Mouse (Mus musculus): ENCODE measurements around the gene Drg2. TPM values are rescaled to one million over a fixed set of nuclear protein-coding genes. Genes with fewer than 3 reads are reported as not detected.

The Drg2 gene
- polyA plus RNA-seq, 1 experiment from 2014 or later: 86.5 TPM

GRCm38 (mm10) chr11:60444007-60444406 is 10.4 kb upstream of the Drg2 start:
- ATAC-seq (ENCODE audit: low FRiP score): no peak
- no peaks in the 10 kb centered on the region for H3K9me3 ChIP-seq (ENCODE audit: control insufficient read depth, low read length)
- WGBS: 84% methylated on average over 4 of the region's 4 CpGs

DNA sequence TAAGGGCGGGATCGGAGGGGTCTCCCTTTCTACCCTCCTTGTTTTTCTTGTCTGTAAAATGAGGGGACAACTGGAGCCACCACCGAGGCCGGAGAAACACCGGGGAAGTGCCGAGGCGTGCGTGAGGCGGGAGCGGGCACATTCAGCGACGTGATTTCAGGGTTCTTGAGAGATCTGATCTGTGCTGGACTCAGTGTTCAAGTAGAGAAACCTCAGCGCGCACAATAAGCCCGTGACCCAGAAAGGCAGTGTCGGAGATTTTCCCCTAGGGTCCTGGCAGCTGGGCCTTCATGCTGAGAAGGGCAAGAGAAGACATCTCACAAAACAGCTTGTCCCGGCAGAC is 325 bp downstream of the Drg2 start:
- Histone ChIP-seq H3K27me3 (ENCODE audit: control insufficient read depth, insufficient read depth, low read length) (no peaks in the 10 kb centered on the region), H3K27ac (0 out of 2 replicates have a peak overlapping the region, but pooled peaks have one; percentile 57), H3K4me3 (replicated peaks; ENCODE audit: low read length) (peak overlapping the region; percentile 73), H3K9me3 (ENCODE audit: control insufficient read depth, low read length) (no peaks in the 10 kb centered on the region), H3K4me1 (replicated peaks; ENCODE audit: control insufficient read depth, insufficient read depth, low read length) (peaks cover 8% of the 10 kb centered on the region), H3K4me2 (replicated peaks) (peak overlapping the region; percentile 95), H3K9ac (peak overlapping the region; percentile 85), H3K36me3 (replicated peaks; ENCODE audit: control insufficient read depth, insufficient read depth) (peaks cover 36% of the 10 kb centered on the region)
- ATAC-seq (ENCODE audit: low FRiP score): peak; percentile 57; the same call in 1 of the 2 replicates
- DNase-seq (ENCODE audit: low spot score): no peak
- WGBS: under 1% methylated on average over 17 of the region's 17 CpGs

More at GRCm38 (mm10) chr11:60444007-60444406, 10.4 kb upstream of the Drg2 start:
- H3K36me3 ChIP-seq (replicated peaks; ENCODE audit: control insufficient read depth, insufficient read depth): peaks cover 46% of the 10 kb centered on the region
- no peak for DNase-seq (ENCODE audit: low spot score)
- H3K4me1 ChIP-seq (replicated peaks; ENCODE audit: control insufficient read depth, insufficient read depth, low read length): no peaks in the 10 kb centered on the region
- no peak overlapping the region for H3K27ac ChIP-seq
- H3K4me2 ChIP-seq (replicated peaks): no peak overlapping the region
- no peak overlapping the region for H3K4me3 ChIP-seq (replicated peaks; ENCODE audit: low read length)
- H3K9ac ChIP-seq: no peak overlapping the region
- H3K27me3 ChIP-seq (ENCODE audit: control insufficient read depth, insufficient read depth, low read length): no peaks in the 10 kb centered on the region

DNA sequence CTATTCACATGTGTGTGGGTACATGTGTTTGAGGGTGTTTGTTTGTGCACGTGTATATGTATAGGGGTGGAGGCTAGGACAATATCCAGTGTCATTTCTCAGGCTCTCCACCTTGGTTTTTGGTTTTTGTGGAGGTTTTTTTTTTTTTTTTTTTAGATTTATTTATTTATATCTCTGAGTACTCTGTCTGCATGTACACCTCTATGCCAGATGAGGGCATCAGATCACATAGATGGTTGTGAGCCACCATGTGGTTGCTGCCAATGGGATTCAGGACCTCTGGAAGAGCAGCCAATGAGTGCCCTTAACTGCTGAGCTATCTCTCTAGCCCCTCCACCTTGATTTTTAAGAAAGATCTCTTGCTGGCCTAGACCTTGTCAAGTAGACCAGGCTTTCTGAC is 3.6 kb downstream of the Drg2 start:
- no peak overlapping the region for H3K4me2 ChIP-seq (replicated peaks)
- H3K9me3 ChIP-seq (ENCODE audit: control insufficient read depth, low read length): no peaks in the 10 kb centered on the region
- no peak for ATAC-seq (ENCODE audit: low FRiP score)
- H3K27ac ChIP-seq: no peak overlapping the region
- peaks cover 68% of the 10 kb centered on the region for H3K36me3 ChIP-seq (replicated peaks; ENCODE audit: control insufficient read depth, insufficient read depth)
- no peak overlapping the region for H3K4me3 ChIP-seq (replicated peaks; ENCODE audit: low read length)
- no peak overlapping the region for H3K9ac ChIP-seq
- H3K4me1 ChIP-seq (replicated peaks; ENCODE audit: control insufficient read depth, insufficient read depth, low read length): peaks cover 8% of the 10 kb centered on the region
- no peak for DNase-seq (ENCODE audit: low spot score)
- WGBS: 95% methylated on average over 1 of the region's 1 CpGs
- H3K27me3 ChIP-seq (ENCODE audit: control insufficient read depth, insufficient read depth, low read length): no peaks in the 10 kb centered on the region

DNA sequence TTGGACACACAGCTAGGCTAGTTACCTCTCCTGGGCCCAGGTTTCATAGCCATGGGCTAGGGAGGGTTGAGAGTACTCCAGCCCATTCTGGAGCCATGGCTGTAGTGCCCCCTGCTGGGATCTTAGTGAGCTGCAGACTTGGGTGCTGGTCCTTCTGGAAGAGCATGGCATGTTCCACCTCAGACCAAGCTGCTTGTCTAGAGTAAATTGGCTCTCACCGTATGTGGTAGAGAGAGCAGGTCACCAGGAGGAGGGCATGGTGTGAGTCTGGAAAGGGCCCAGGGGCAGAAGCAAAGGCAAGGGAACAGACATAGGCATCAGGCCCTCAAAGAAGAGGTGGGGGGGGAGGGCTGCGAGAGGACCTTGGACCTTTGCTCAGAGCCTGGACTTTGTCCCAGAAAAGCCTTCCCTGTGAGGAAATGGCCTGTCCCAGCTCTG is 11.6 kb downstream of the Drg2 start:
- Histone ChIP-seq H3K9ac (no peak overlapping the region), H3K9me3 (ENCODE audit: control insufficient read depth, low read length) (no peaks in the 10 kb centered on the region), H3K27ac (no peak overlapping the region), H3K4me1 (replicated peaks; ENCODE audit: control insufficient read depth, insufficient read depth, low read length) (no peaks in the 10 kb centered on the region), H3K4me3 (replicated peaks; ENCODE audit: low read length) (no peak overlapping the region), H3K27me3 (ENCODE audit: control insufficient read depth, insufficient read depth, low read length) (no peaks in the 10 kb centered on the region), H3K4me2 (replicated peaks) (no peak overlapping the region), H3K36me3 (replicated peaks; ENCODE audit: control insufficient read depth, insufficient read depth) (peaks cover 92% of the 10 kb centered on the region)
- ATAC-seq (ENCODE audit: low FRiP score) (no peak), DNase-seq (ENCODE audit: low spot score) (no peak)
- 98% methylated on average over 2 of the region's 2 CpGs for WGBS

GRCm38 (mm10) chr11:60469039-60469438 is 14.6 kb downstream of the Drg2 start, which contains the start of gene Myo15:
Gene Myo15, plus strand, starts transcription at chr11:60469339.
- H3K4me3 ChIP-seq (replicated peaks; ENCODE audit: low read length): no peak within 1 kb of the TSS
- DNase-seq (ENCODE audit: low spot score) (no peak), ATAC-seq (ENCODE audit: low FRiP score) (no peak)
- no peaks in the 10 kb centered on the region for H3K4me1 ChIP-seq (replicated peaks; ENCODE audit: control insufficient read depth, insufficient read depth, low read length)
- no peaks in the 10 kb centered on the region for H3K27me3 ChIP-seq (ENCODE audit: control insufficient read depth, insufficient read depth, low read length)
- peaks cover 61% of the 10 kb centered on the region for H3K36me3 ChIP-seq (replicated peaks; ENCODE audit: control insufficient read depth, insufficient read depth)
- no peak within 1 kb of the TSS for H3K27ac ChIP-seq
- WGBS: 95% methylated on average over 3 of the region's 3 CpGs
- no peaks in the 10 kb centered on the region for H3K9me3 ChIP-seq (ENCODE audit: control insufficient read depth, low read length)
- H3K9ac ChIP-seq: no peak within 1 kb of the TSS
- no peak within 1 kb of the TSS for H3K4me2 ChIP-seq (replicated peaks)

GRCm38 (mm10) chr11:60470743-60471142 is 16.4 kb downstream of the Drg2 start:
- Histone ChIP-seq H3K9me3 (ENCODE audit: control insufficient read depth, low read length) (no peaks in the 10 kb centered on the region), H3K36me3 (replicated peaks; ENCODE audit: control insufficient read depth, insufficient read depth) (peaks cover 44% of the 10 kb centered on the region), H3K4me2 (replicated peaks) (no peak overlapping the region), H3K27ac (no peak overlapping the region), H3K4me1 (replicated peaks; ENCODE audit: control insufficient read depth, insufficient read depth, low read length) (no peaks in the 10 kb centered on the region), H3K27me3 (ENCODE audit: control insufficient read depth, insufficient read depth, low read length) (no peaks in the 10 kb centered on the region), H3K9ac (no peak overlapping the region), H3K4me3 (replicated peaks; ENCODE audit: low read length) (no peak overlapping the region)
- DNase-seq (ENCODE audit: low spot score): no peak
- WGBS: 86% methylated on average over 9 of the region's 9 CpGs
- no peak for ATAC-seq (ENCODE audit: low FRiP score)

- Histone ChIP-seq H3K27ac (no peak overlapping the region), H3K4me3 (replicated peaks; ENCODE audit: low read length) (no peak overlapping the region), H3K27me3 (ENCODE audit: control insufficient read depth, insufficient read depth, low read length) (no peaks in the 10 kb centered on the region), H3K36me3 (replicated peaks; ENCODE audit: control insufficient read depth, insufficient read depth) (peaks cover 7% of the 10 kb centered on the region), H3K9me3 (ENCODE audit: control insufficient read depth, low read length) (no peaks in the 10 kb centered on the region), H3K9ac (no peak overlapping the region), H3K4me1 (replicated peaks; ENCODE audit: control insufficient read depth, insufficient read depth, low read length) (no peaks in the 10 kb centered on the region), H3K4me2 (replicated peaks) (no peak overlapping the region)
- ATAC-seq (ENCODE audit: low FRiP score) (no peak), DNase-seq (ENCODE audit: low spot score) (no peak)
- WGBS: 81% methylated on average over 5 of the region's 5 CpGs
Measured at GRCm38 (mm10) chr11:60474534-60474933, 20.1 kb downstream of the Drg2 start.

DNA sequence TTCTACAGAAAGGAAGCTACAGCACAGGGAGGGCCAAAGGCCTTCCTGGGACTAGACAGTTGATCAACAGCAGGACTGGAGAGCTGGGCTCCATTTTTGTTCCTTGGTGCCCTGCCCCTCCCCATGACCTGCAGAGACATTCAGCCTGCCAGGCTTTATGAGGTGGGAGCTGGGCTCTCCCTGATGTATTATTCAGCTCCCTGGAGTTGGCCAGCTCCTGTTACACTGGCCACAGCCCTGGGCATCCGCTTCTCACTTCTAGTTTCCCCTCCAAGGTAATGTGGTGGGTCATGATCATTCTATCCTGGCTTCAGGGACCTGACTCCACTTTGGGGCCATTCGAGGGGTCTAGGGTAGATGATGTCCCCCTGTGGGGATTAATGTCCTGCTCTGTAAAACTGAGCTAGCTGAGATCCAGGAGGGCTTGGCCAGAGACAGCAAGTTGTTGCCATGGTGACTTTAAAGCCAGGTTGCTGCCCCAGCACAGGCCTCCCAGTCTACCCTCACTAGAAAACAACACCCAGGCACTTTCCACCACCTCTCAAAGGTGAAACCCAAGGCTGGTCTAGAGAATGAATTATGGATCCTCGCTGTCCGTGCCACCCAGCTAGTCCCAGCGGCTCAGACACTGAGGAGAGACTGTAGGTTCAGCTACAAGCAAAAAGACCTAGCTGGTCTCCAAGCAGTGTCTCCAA is 21.4 kb downstream of the Drg2 start:
- H3K4me3 ChIP-seq (replicated peaks; ENCODE audit: low read length): no peak overlapping the region
- ATAC-seq (ENCODE audit: low FRiP score) (no peak), DNase-seq (ENCODE audit: low spot score) (no peak)
- H3K27ac ChIP-seq: no peak overlapping the region
- 92% methylated on average over 5 of the region's 5 CpGs for WGBS
- no peak overlapping the region for H3K9ac ChIP-seq
- no peaks in the 10 kb centered on the region for H3K36me3 ChIP-seq (replicated peaks; ENCODE audit: control insufficient read depth, insufficient read depth)
- H3K9me3 ChIP-seq (ENCODE audit: control insufficient read depth, low read length): no peaks in the 10 kb centered on the region
- no peaks in the 10 kb centered on the region for H3K27me3 ChIP-seq (ENCODE audit: control insufficient read depth, insufficient read depth, low read length)
- H3K4me1 ChIP-seq (replicated peaks; ENCODE audit: control insufficient read depth, insufficient read depth, low read length): no peaks in the 10 kb centered on the region
- H3K4me2 ChIP-seq (replicated peaks): no peak overlapping the region

DNA sequence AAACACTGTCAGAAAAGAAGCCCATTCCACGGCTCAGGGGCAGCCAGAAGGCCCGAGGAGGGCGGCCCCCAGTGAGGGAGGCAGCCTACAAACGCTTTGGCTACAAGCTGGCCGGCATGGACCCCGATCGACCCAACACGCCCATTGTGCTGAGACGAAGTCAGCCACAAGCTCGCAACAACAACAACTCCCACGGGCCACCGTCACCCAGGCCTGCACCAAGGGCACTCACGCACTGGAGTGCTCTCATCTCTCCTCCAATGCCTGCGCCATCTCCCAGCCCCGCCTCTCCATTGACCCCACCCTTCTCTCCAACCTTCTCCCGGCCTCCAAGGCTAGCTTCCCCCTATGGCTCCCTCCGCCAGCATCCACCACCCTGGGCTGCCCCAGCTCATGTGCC is 23.7 kb downstream of the Drg2 start:
- H3K9ac ChIP-seq: no peak overlapping the region
- H3K9me3 ChIP-seq (ENCODE audit: control insufficient read depth, low read length): no peaks in the 10 kb centered on the region
- no peaks in the 10 kb centered on the region for H3K27me3 ChIP-seq (ENCODE audit: control insufficient read depth, insufficient read depth, low read length)
- 37% methylated on average over 17 of the region's 17 CpGs for WGBS
- no peak overlapping the region for H3K4me2 ChIP-seq (replicated peaks)
- no peak overlapping the region for H3K27ac ChIP-seq
- H3K4me3 ChIP-seq (replicated peaks; ENCODE audit: low read length): no peak overlapping the region
- no peak for ATAC-seq (ENCODE audit: low FRiP score)
- no peaks in the 10 kb centered on the region for H3K4me1 ChIP-seq (replicated peaks; ENCODE audit: control insufficient read depth, insufficient read depth, low read length)
- no peaks in the 10 kb centered on the region for H3K36me3 ChIP-seq (replicated peaks; ENCODE audit: control insufficient read depth, insufficient read depth)
- no peak for DNase-seq (ENCODE audit: low spot score)

- no peaks in the 10 kb centered on the region for H3K36me3 ChIP-seq (replicated peaks; ENCODE audit: control insufficient read depth, insufficient read depth)
- no peaks in the 10 kb centered on the region for H3K4me1 ChIP-seq (replicated peaks; ENCODE audit: control insufficient read depth, insufficient read depth, low read length)
- H3K27ac ChIP-seq: no peak overlapping the region
- H3K9ac ChIP-seq: no peak overlapping the region
- no peak overlapping the region for H3K4me2 ChIP-seq (replicated peaks)
- H3K4me3 ChIP-seq (replicated peaks; ENCODE audit: low read length): no peak overlapping the region
- ATAC-seq (ENCODE audit: low FRiP score) (no peak), DNase-seq (ENCODE audit: low spot score) (no peak)
- H3K27me3 ChIP-seq (ENCODE audit: control insufficient read depth, insufficient read depth, low read length): no peaks in the 10 kb centered on the region
- 66% methylated on average over 3 of the region's 3 CpGs for WGBS
- H3K9me3 ChIP-seq (ENCODE audit: control insufficient read depth, low read length): no peaks in the 10 kb centered on the region
Measured at GRCm38 (mm10) chr11:60486267-60486666, 31.9 kb downstream of the Drg2 start.
